Mouse (Mus musculus) central nervous system, embryonic 14 days (tissue): Measurements from ENCODE around the gene Arhgap31. TPM values are rescaled to one million over a fixed set of nuclear protein-coding genes. Genes with fewer than 3 reads are reported as not detected.

ENCODE experiments used
- polyA plus RNA-seq: library from polyadenylated mRNA; depleted of rRNA; stranded (reverse); fragments of >200 nt; gene quantifications from 2 replicates; pipeline ENCODE4 v1.2.3, GENCODE M21; 2012; rRNA removed

Gene Arhgap31
- polyA plus RNA-seq: 4.4 and 7.2 TPM in 2 replicates

GRCm38 (mm10) chr16:38712581-38713403, at the start of gene Arhgap31:
Gene Arhgap31 (minus strand): TSS chr16:38713274.

DNA sequence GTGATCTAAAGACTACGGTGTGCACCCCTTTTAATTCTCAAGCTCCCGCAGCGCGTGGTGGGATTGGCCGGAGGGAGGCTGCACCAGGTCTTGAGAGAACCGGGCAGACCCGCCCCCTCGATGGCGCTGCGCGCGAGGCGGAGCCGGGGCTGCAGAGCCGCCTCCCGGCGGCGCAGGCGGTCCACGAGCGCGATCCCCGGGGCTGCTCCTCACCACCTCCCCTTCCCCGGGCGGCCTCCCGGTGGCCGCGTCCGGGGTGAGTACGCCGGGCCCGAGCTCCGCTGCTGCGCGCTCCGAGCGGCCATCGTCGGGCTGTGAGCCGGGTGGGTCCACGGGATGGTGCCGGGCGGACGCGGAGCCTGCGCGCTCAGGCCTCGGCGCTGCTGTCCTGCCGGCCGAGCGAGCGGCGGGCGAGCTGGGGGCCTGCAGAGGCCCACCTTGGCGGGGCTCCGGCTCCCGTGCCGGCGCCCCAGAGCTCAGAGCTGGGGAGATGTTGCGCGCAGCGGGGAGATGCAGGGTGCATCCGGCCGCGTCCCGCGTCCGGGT, 29.1 kb upstream of the Arhgap31 start, which contains the start of gene B4galt4:
Gene B4galt4 (plus strand): TSS at position 152 of the 546 bp plus-strand sequence.

GRCm38 (mm10) chr16:38558221-38558748, 154.8 kb downstream of the Arhgap31 start, which contains the start of gene Tmem39a:
Gene Tmem39a (plus strand): TSS chr16:38558698.

DNA sequence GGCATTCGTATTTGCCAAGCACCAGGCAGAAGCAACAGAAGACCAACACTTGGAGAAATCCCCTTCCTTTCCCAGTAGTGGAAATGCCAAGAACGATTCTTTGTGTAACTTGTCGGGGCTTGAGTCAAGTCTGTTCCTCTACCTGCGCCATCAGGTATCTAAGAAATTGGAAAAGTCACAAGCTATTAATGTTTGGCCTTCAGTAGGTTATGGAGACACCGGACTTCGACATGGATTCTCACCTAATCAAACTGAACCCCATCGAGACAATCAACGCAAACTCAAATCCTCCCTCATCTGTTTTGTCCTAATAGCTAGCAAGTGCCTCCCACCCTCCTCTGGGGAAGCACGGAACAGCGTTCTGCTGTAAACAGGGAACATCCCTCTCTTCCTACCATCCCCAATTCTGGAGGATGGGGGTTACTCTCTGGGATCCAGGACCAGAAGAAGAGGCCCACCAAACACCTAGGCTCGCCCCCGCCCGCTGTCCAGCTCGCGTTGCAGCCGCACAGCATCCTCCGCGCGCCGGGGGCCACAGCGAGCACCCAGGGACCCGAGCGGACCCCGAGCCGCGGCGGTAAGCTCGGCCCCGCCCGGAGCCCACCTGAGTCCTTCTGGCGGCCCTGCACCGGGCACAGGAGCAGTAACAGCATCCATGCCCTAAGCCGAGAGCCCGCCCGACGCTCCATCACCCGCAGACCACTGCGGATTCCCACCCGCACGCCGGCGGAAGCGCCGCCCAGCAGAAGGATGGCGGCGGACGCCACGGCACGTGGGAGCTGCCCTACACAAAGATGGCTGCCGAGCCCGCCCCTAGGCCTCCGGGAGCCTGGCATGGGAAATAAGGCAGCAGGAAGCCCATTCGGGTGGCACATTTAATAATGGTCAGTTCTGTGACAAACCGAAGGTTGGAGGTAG, 163.3 kb downstream of the Arhgap31 start, which contains the start of gene Poglut1:
Gene Poglut1 (minus strand): TSS at position 780 of the 918 bp plus-strand sequence.

Other genes starting within 250 kb of the Arhgap31 start
- gene Timmdc1, start 190.6 kb downstream of the Arhgap31 start, polyA plus RNA-seq: 19.1 and 21.4 TPM in 2 replicates
- 59.2 and 63.8 TPM in 2 replicates for gene Poglut1, start 163.0 kb downstream of the Arhgap31 start, polyA plus RNA-seq
- 92.5 and 144 TPM in 2 replicates for gene Tmem39a, start 154.6 kb downstream of the Arhgap31 start, polyA plus RNA-seq
- 15.5 and 17.8 TPM in 2 replicates for gene B4galt4, start 29.0 kb upstream of the Arhgap31 start, polyA plus RNA-seq
- 0.37 and 2.9 TPM in 2 replicates for gene Upk1b, start 87.1 kb upstream of the Arhgap31 start, polyA plus RNA-seq
- not detected in 2 replicates for gene 4930435E12Rik, start 115.5 kb upstream of the Arhgap31 start, polyA plus RNA-seq
- gene Igsf11, start 179.4 kb upstream of the Arhgap31 start, polyA plus RNA-seq: 5.6 and 6.2 TPM in 2 replicates